Mouse (Mus musculus) effector memory CD4-positive, alpha-beta T cell, adult 7 months (primary cell): ENCODE results near the gene Smim26. TPM values are rescaled to one million over a fixed set of nuclear protein-coding genes. Genes with fewer than 3 reads are reported as not detected.

Experiments
- polyA plus RNA-seq: library from polyadenylated mRNA; unstranded; fragments of 100-300 nt; shearing (Covaris generic); gene quantifications from one replicate; pipeline ENCODE4 v1.2.1, GENCODE M21; 2017

The Smim26 gene
- polyA plus RNA-seq = 11.3 TPM

GRCm38 (mm10) chr2:144593951-144594651, at the start of gene Smim26:
Gene Smim26 (plus strand): TSS chr2:144594054.

GRCm38 (mm10) chr2:144550529-144550928, 43.3 kb upstream of the Smim26 start, which contains the start of gene Rbbp9:
Gene Rbbp9 (minus strand): TSS chr2:144550869.

GRCm38 (mm10) chr2:144555820-144556552, 37.9 kb upstream of the Smim26 start, which contains the start of gene Sec23b:
Gene Sec23b (plus strand): TSS chr2:144556229.

GRCm38 (mm10) chr2:144599831-144600687, 6.2 kb downstream of the Smim26 start, which contains the start of gene Dtd1:
Gene Dtd1 (plus strand): TSS chr2:144599897.

Other genes with a start within 250 kb of the Smim26 start
- 26.7 TPM for gene Kat14, start 225.1 kb upstream of the Smim26 start, polyA plus RNA-seq
- 3.4 TPM for gene Pet117, start 225.1 kb upstream of the Smim26 start, polyA plus RNA-seq
- 0.59 TPM for gene Dzank1, start 66.6 kb upstream of the Smim26 start, polyA plus RNA-seq
- 26.6 TPM for gene Polr3f, start 66.3 kb upstream of the Smim26 start, polyA plus RNA-seq
- gene Rbbp9, start 43.2 kb upstream of the Smim26 start, polyA plus RNA-seq = 3.4 TPM
- 90.6 TPM for gene Sec23b, start 37.8 kb upstream of the Smim26 start, polyA plus RNA-seq
- gene Dtd1, start 5.8 kb downstream of the Smim26 start, polyA plus RNA-seq = 57.0 TPM
- not detected for gene Scp2d1, start 229.6 kb downstream of the Smim26 start, polyA plus RNA-seq